Mouse (Mus musculus): ENCODE measurements around the gene Caly. TPM values are rescaled to one million over a fixed set of nuclear protein-coding genes. Genes with fewer than 3 reads are reported as not detected.
A peak's percentile ranks its signal among the peaks of the same experiment; 100 is the strongest.

The Caly gene
- polyA plus RNA-seq, 1 experiment from 2014 or later, result 184 TPM

- Histone ChIP-seq H3K36me3 (ENCODE audit: control insufficient read depth, insufficient read depth, low read length) (no peaks in the 10 kb centered on the region), H3K4me1 (ENCODE audit: control insufficient read depth, insufficient read depth, low read length) (no peaks in the 10 kb centered on the region), H3K4me2 (ENCODE audit: low read length) (no peak overlapping the region), H3K27me3 (ENCODE audit: control insufficient read depth, insufficient read depth, low read length) (no peaks in the 10 kb centered on the region), H3K27ac (replicated peaks; ENCODE audit: low read depth, low read length) (no peak overlapping the region), H3K4me3 (replicated peaks; ENCODE audit: low read depth, low read length) (no peak overlapping the region), H3K9ac (replicated peaks; ENCODE audit: low read length) (no peak overlapping the region), H3K9me3 (ENCODE audit: control insufficient read depth, low read length) (no peaks in the 10 kb centered on the region)
- ATAC-seq (ENCODE audit: low FRiP score, low TSS enrichment), result no peak
- DNase-seq, result no peak
- WGBS, result 75% methylated on average over 1 of the region's 1 CpGs
These were observed 13.2 kb upstream of the Caly start for GRCm38 (mm10) chr7:140095556-140095955.

- H3K36me3 ChIP-seq (ENCODE audit: control insufficient read depth, insufficient read depth, low read length), result no peaks in the 10 kb centered on the region
- no peaks in the 10 kb centered on the region for H3K4me1 ChIP-seq (ENCODE audit: control insufficient read depth, insufficient read depth, low read length)
- no peak overlapping the region for H3K27ac ChIP-seq (replicated peaks; ENCODE audit: low read depth, low read length)
- H3K4me3 ChIP-seq (replicated peaks; ENCODE audit: low read depth, low read length), result no peak overlapping the region
- no peak overlapping the region for H3K9ac ChIP-seq (replicated peaks; ENCODE audit: low read length)
- DNase-seq (no peak), ATAC-seq (ENCODE audit: low FRiP score, low TSS enrichment) (no peak)
- no peaks in the 10 kb centered on the region for H3K9me3 ChIP-seq (ENCODE audit: control insufficient read depth, low read length)
- no peaks in the 10 kb centered on the region for H3K27me3 ChIP-seq (ENCODE audit: control insufficient read depth, insufficient read depth, low read length)
- H3K4me2 ChIP-seq (ENCODE audit: low read length), result no peak overlapping the region
- WGBS, result 67% methylated on average over 5 of the region's 5 CpGs
These were observed 12.6 kb upstream of the Caly start for GRCm38 (mm10) chr7:140094954-140095353.

GRCm38 (mm10) chr7:140092924-140093528 is 10.7 kb upstream of the Caly start, which contains the start of gene Prap1:
Gene Prap1, plus strand, starts transcription at chr7:140093395.
- ATAC-seq (ENCODE audit: low FRiP score, low TSS enrichment), result no peak
- no peak within 1 kb of the TSS for H3K4me3 ChIP-seq (replicated peaks; ENCODE audit: low read depth, low read length)
- no peaks in the 10 kb centered on the region for H3K4me1 ChIP-seq (ENCODE audit: control insufficient read depth, insufficient read depth, low read length)
- H3K9me3 ChIP-seq (ENCODE audit: control insufficient read depth, low read length), result no peaks in the 10 kb centered on the region
- H3K27me3 ChIP-seq (ENCODE audit: control insufficient read depth, insufficient read depth, low read length), result no peaks in the 10 kb centered on the region
- no peaks in the 10 kb centered on the region for H3K36me3 ChIP-seq (ENCODE audit: control insufficient read depth, insufficient read depth, low read length)
- H3K9ac ChIP-seq (replicated peaks; ENCODE audit: low read length), result no peak within 1 kb of the TSS
- H3K27ac ChIP-seq (replicated peaks; ENCODE audit: low read depth, low read length), result no peak within 1 kb of the TSS
- no peak for DNase-seq
- no peak within 1 kb of the TSS for H3K4me2 ChIP-seq (ENCODE audit: low read length)
- 71% methylated on average over 5 of the region's 5 CpGs for WGBS

- H3K9me3 ChIP-seq (ENCODE audit: control insufficient read depth, low read length), result no peaks in the 10 kb centered on the region
- no peak overlapping the region for H3K4me2 ChIP-seq (ENCODE audit: low read length)
- 66% methylated on average over 10 of the region's 10 CpGs for WGBS
- H3K36me3 ChIP-seq (ENCODE audit: control insufficient read depth, insufficient read depth, low read length), result no peaks in the 10 kb centered on the region
- no peak overlapping the region for H3K4me3 ChIP-seq (replicated peaks; ENCODE audit: low read depth, low read length)
- DNase-seq (no peak), ATAC-seq (ENCODE audit: low FRiP score, low TSS enrichment) (no peak)
- no peak overlapping the region for H3K27ac ChIP-seq (replicated peaks; ENCODE audit: low read depth, low read length)
- no peaks in the 10 kb centered on the region for H3K4me1 ChIP-seq (ENCODE audit: control insufficient read depth, insufficient read depth, low read length)
- H3K9ac ChIP-seq (replicated peaks; ENCODE audit: low read length), result no peak overlapping the region
- H3K27me3 ChIP-seq (ENCODE audit: control insufficient read depth, insufficient read depth, low read length), result no peaks in the 10 kb centered on the region
These were observed 8.3 kb upstream of the Caly start for GRCm38 (mm10) chr7:140090601-140091000.

GRCm38 (mm10) chr7:140081408-140082241 is 723 bp downstream of the Caly start:
- Histone ChIP-seq H3K9ac (replicated peaks; ENCODE audit: low read length) (peak overlapping the region; percentile 71), H3K36me3 (ENCODE audit: control insufficient read depth, insufficient read depth, low read length) (no peaks in the 10 kb centered on the region), H3K9me3 (ENCODE audit: control insufficient read depth, low read length) (no peaks in the 10 kb centered on the region), H3K4me1 (ENCODE audit: control insufficient read depth, insufficient read depth, low read length) (peaks cover 18% of the 10 kb centered on the region), H3K27ac (replicated peaks; ENCODE audit: low read depth, low read length) (peak overlapping the region; percentile 91), H3K4me2 (ENCODE audit: low read length) (peak overlapping the region; percentile 65), H3K4me3 (replicated peaks; ENCODE audit: low read depth, low read length) (peak overlapping the region; percentile 54), H3K27me3 (ENCODE audit: control insufficient read depth, insufficient read depth, low read length) (no peaks in the 10 kb centered on the region)
- no peak for DNase-seq
- ATAC-seq (ENCODE audit: low FRiP score, low TSS enrichment), result peak; percentile 19; the same call in 1 of the 2 replicates
- WGBS, result 8% methylated on average over 20 of the region's 20 CpGs

- H3K27me3 ChIP-seq (ENCODE audit: control insufficient read depth, insufficient read depth, low read length), result no peaks in the 10 kb centered on the region
- WGBS, result 3% methylated on average over 24 of the region's 24 CpGs
- H3K4me2 ChIP-seq (ENCODE audit: low read length), result peak overlapping the region; percentile 65
- peak; percentile 85 for ATAC-seq (ENCODE audit: low FRiP score, low TSS enrichment)
- H3K27ac ChIP-seq (replicated peaks; ENCODE audit: low read depth, low read length), result peak overlapping the region; percentile 91
- no peaks in the 10 kb centered on the region for H3K36me3 ChIP-seq (ENCODE audit: control insufficient read depth, insufficient read depth, low read length)
- H3K4me3 ChIP-seq (replicated peaks; ENCODE audit: low read depth, low read length), result peak overlapping the region; percentile 54
- no peaks in the 10 kb centered on the region for H3K9me3 ChIP-seq (ENCODE audit: control insufficient read depth, low read length)
- H3K4me1 ChIP-seq (ENCODE audit: control insufficient read depth, insufficient read depth, low read length), result peaks cover 18% of the 10 kb centered on the region
- peak; percentile 97 for DNase-seq
- peak overlapping the region; percentile 71 for H3K9ac ChIP-seq (replicated peaks; ENCODE audit: low read length)
These were observed 1.7 kb downstream of the Caly start for GRCm38 (mm10) chr7:140080503-140081156.

GRCm38 (mm10) chr7:140078711-140079110 is 3.6 kb downstream of the Caly start:
- DNase-seq (peak; percentile 89), ATAC-seq (ENCODE audit: low FRiP score, low TSS enrichment) (no peak)
- Histone ChIP-seq H3K4me2 (ENCODE audit: low read length) (peak overlapping the region; percentile 65; the same call in 1 of the 2 replicates), H3K27ac (replicated peaks; ENCODE audit: low read depth, low read length) (no peak overlapping the region), H3K9ac (replicated peaks; ENCODE audit: low read length) (no peak overlapping the region), H3K4me3 (replicated peaks; ENCODE audit: low read depth, low read length) (no peak overlapping the region), H3K27me3 (ENCODE audit: control insufficient read depth, insufficient read depth, low read length) (no peaks in the 10 kb centered on the region), H3K9me3 (ENCODE audit: control insufficient read depth, low read length) (no peaks in the 10 kb centered on the region), H3K36me3 (ENCODE audit: control insufficient read depth, insufficient read depth, low read length) (no peaks in the 10 kb centered on the region), H3K4me1 (ENCODE audit: control insufficient read depth, insufficient read depth, low read length) (peaks cover 18% of the 10 kb centered on the region)
- WGBS, result 3% methylated on average over 5 of the region's 5 CpGs

- no peak overlapping the region for H3K4me2 ChIP-seq (ENCODE audit: low read length)
- H3K36me3 ChIP-seq (ENCODE audit: control insufficient read depth, insufficient read depth, low read length), result peaks cover 4% of the 10 kb centered on the region
- no peak overlapping the region for H3K4me3 ChIP-seq (replicated peaks; ENCODE audit: low read depth, low read length)
- ATAC-seq (ENCODE audit: low FRiP score, low TSS enrichment) (no peak), DNase-seq (no peak)
- 77% methylated on average over 6 of the region's 6 CpGs for WGBS
- no peak overlapping the region for H3K9ac ChIP-seq (replicated peaks; ENCODE audit: low read length)
- peaks cover 18% of the 10 kb centered on the region for H3K4me1 ChIP-seq (ENCODE audit: control insufficient read depth, insufficient read depth, low read length)
- H3K27me3 ChIP-seq (ENCODE audit: control insufficient read depth, insufficient read depth, low read length), result peaks cover 9% of the 10 kb centered on the region
- H3K9me3 ChIP-seq (ENCODE audit: control insufficient read depth, low read length), result no peaks in the 10 kb centered on the region
- H3K27ac ChIP-seq (replicated peaks; ENCODE audit: low read depth, low read length), result no peak overlapping the region
These were observed 4.7 kb downstream of the Caly start for GRCm38 (mm10) chr7:140077698-140078097.
